ENCODE assay signal across 21 mouse cellular contexts in the genomic region with DNA sequence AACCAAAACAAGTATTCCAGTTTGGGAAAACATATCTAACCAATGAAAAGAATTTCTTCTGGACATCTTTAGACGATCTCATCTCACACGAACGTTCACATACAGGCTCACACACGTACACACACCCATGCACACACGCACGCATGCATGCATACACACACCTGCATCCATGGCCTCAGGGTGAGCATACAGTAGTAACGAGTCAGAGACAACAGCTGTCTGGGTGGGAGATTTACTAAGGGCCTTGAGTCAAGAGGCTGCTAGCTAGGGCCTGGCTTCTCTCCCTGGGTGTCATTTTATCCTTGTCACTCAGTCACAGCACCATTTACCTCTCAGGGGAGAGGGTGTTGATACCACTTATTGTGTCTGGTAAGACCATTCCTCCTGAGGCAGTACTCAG.
DNase-seq lines count a peak whose midpoint lies in the region; ATAC-seq and TF ChIP-seq lines count a peak whose summit lies in the region.
"Had no signal": no experiment of that assay in that cellular context is flagged by ENCODE, and none has a peak within 500 bp of the region (broad histone marks: within the 10 kb centered on the region; RNA-seq: fewer than 3 reads in every experiment).

No protein-coding gene starts in this region.

- ATAC-seq in heart, embryonic 15.5 days (replicated peaks; ENCODE audit: insufficient number of reproducible peaks, insufficient read depth, low FRiP score, low read depth), result no peak
- ATAC-seq: forebrain, embryonic 13.5 days; intestine, embryonic 16.5 days had no signal

- no peak overlapping the region for H3ac ChIP-seq in myocyte (ENCODE audit: control insufficient read depth, insufficient read length)

- peak overlapping the region; percentile 35 for H3K4me3 ChIP-seq in gastrocnemius, adult 2 months
- no peak overlapping the region for H3K4me3 ChIP-seq in heart, embryonic 15.5 days
- H3K4me3 ChIP-seq in myocyte, result no peak overlapping the region
- H3K4me3 ChIP-seq: embryonic facial prominence, embryonic 12.5 days; erythroblast, embryonic 14.5 days; forebrain, embryonic 13.5 days; kidney, embryonic 15.5 days; limb, embryonic 13.5 days; liver, embryonic 13.5 days; midbrain, embryonic 12.5 days; neural tube, embryonic 12.5 days had no signal

- no peaks in the 10 kb centered on the region for H3K9me3 ChIP-seq in heart, embryonic 15.5 days (replicated peaks)
- H3K9me3 ChIP-seq: embryonic facial prominence, embryonic 12.5 days; forebrain, embryonic 13.5 days; kidney, embryonic 15.5 days; limb, embryonic 13.5 days; liver, embryonic 13.5 days; midbrain, embryonic 12.5 days; neural tube, embryonic 12.5 days had no signal

- TF ChIP-seq CTCF in gastrocnemius, adult 2 months (IDR thresholded peaks at IDR 0.05), result no peak

- no peak for TF ChIP-seq POLR2A in myocyte (IDR thresholded peaks at IDR 0.05; ENCODE audit: insufficient read length, low read depth)

- H3K4me1 ChIP-seq in heart, embryonic 15.5 days (replicated peaks), result peaks cover 60% of the 10 kb centered on the region
- H3K4me1 ChIP-seq: midbrain, embryonic 12.5 days; neural tube, embryonic 12.5 days had no signal

- H3K27me3 ChIP-seq in heart, embryonic 15.5 days, result no peaks in the 10 kb centered on the region
- H3K27me3 ChIP-seq in myocyte (ENCODE audit: control insufficient read depth, insufficient read depth, insufficient read length), result no peaks in the 10 kb centered on the region
- H3K27me3 ChIP-seq: embryonic facial prominence, embryonic 12.5 days; forebrain, embryonic 13.5 days; kidney, embryonic 15.5 days; limb, embryonic 13.5 days; liver, embryonic 13.5 days; midbrain, embryonic 12.5 days; neural tube, embryonic 12.5 days had no signal

- no peak overlapping the region for H3K4me2 ChIP-seq in heart, embryonic 15.5 days
- peak overlapping the region; percentile 68 for H3K4me2 ChIP-seq in myocyte (ENCODE audit: low read depth)
- H3K4me2 ChIP-seq: embryonic facial prominence, embryonic 12.5 days; forebrain, embryonic 13.5 days; hindbrain, embryonic 14.5 days; kidney, embryonic 15.5 days; limb, embryonic 13.5 days; liver, embryonic 13.5 days; lung, embryonic 14.5 days; midbrain, embryonic 12.5 days; neural tube, embryonic 12.5 days had no signal

- no peak overlapping the region for H3K9ac ChIP-seq in heart, embryonic 15.5 days
- H3K9ac ChIP-seq: embryonic facial prominence, embryonic 12.5 days; forebrain, embryonic 13.5 days; hindbrain, embryonic 14.5 days; kidney, embryonic 15.5 days; liver, embryonic 13.5 days; lung, embryonic 14.5 days; midbrain, embryonic 12.5 days; neural tube, embryonic 12.5 days had no signal

- no peaks in the 10 kb centered on the region for H3K36me3 ChIP-seq in heart, embryonic 15.5 days
- no peaks in the 10 kb centered on the region for H3K36me3 ChIP-seq in myocyte (ENCODE audit: control insufficient read depth, insufficient read depth)
- H3K36me3 ChIP-seq: embryonic facial prominence, embryonic 12.5 days; kidney, embryonic 15.5 days; limb, embryonic 13.5 days; liver, embryonic 13.5 days; midbrain, embryonic 12.5 days; neural tube, embryonic 12.5 days had no signal

- 83% methylated on average over 7 of the region's 7 CpGs for WGBS in heart, embryonic 15.5 days

- no peaks in the 10 kb centered on the region for H3K79me2 ChIP-seq in myocyte (ENCODE audit: control insufficient read depth, insufficient read depth)

- H3K27ac ChIP-seq in gastrocnemius, adult 2 months, result peak overlapping the region; percentile 95
- peak overlapping the region; percentile 90 for H3K27ac ChIP-seq in heart, embryonic 15.5 days
- H3K27ac ChIP-seq: embryonic facial prominence, embryonic 12.5 days; forebrain, embryonic 13.5 days; hindbrain, embryonic 14.5 days; limb, embryonic 13.5 days; liver, embryonic 13.5 days; midbrain, embryonic 12.5 days; neural tube, embryonic 12.5 days had no signal

- DNase-seq in gastrocnemius, adult 2 months, result peak; percentile 53
- DNase-seq in gastrocnemius, postnatal 25 days, result no peak
- DNase-seq in heart, postnatal 14 days, result no peak
- DNase-seq in 3T3-L1 (ENCODE audit: low read depth, low spot score), result peak; percentile 53
- no peak for DNase-seq in lung, postnatal 14 days
- DNase-seq: lung, postnatal 4 days; right cerebral cortex, adult 18-20 months; thymus, postnatal 25 days had no signal

- intact Hi-C loops in gastrocnemius, adult 2 months (cut with DNase I), result loop anchor here (5.0 kb wide), 1 partner anchor 73 kb away; a partner anchor contains a TSS
- intact Hi-C loops in heart, postnatal 14 days (cut with DNase I), result no loop called here

TF ChIP-seq in myocyte, 11 proteins besides CTCF, POLR2A, EP300 and RAD21:
- TF ChIP-seq TCF3 (IDR thresholded peaks at IDR 0.05; ENCODE audit: insufficient read length, low read depth) (no peak), MAX (IDR thresholded peaks at IDR 0.05; ENCODE audit: low read depth) (no peak), POLR2AphosphoS2 (IDR thresholded peaks at IDR 0.05; ENCODE audit: insufficient read length, low read depth) (no peak), TCF12 (IDR thresholded peaks at IDR 0.05; ENCODE audit: insufficient read depth, poor library complexity, severe bottlenecking) (no peak), MYOD1 (IDR thresholded peaks at IDR 0.05; ENCODE audit: control insufficient read depth in 1 of 3, insufficient read length in 2 of 3, low read depth in 2 of 3) (peak in 2 of 3 experiments; percentile 57 to 82), MYOG (IDR thresholded peaks at IDR 0.05; ENCODE audit: control insufficient read depth in 1 of 3, insufficient read depth in 1 of 3, insufficient read length in 2 of 3, low read depth in 2 of 3) (peak in 2 of 3 experiments; percentile 34 to 79)

Comparison
In these comparisons a context has a peak if more than half of its experiments do, and no peak if none do; other contexts are left out.
1. DNase-seq: peak in gastrocnemius, adult 2 months (single experiment) and 3T3-L1 (single experiment); none in gastrocnemius, postnatal 25 days (single experiment), heart, postnatal 14 days (0 of 2) and lung, postnatal 14 days (single experiment).